Mouse (Mus musculus) c-Kit-negative CD71-positive TER-119-positive erythroid progenitor cells, embryonic 14.5 days (primary cell): ENCODE data around the gene Zfp784.
"Not testable (repeated sequence)": the region's sequence is repeated elsewhere in the genome, so short reads cannot be mapped to it uniquely, and the experiment has no call there.

Source experiments
- DNase-seq: peaks from one replicate; pipeline ENCODE4 v3.0.0-alpha.2; 2013; ENCODE audit warnings: low read depth, low spot score

Gene Zfp784

DNA sequence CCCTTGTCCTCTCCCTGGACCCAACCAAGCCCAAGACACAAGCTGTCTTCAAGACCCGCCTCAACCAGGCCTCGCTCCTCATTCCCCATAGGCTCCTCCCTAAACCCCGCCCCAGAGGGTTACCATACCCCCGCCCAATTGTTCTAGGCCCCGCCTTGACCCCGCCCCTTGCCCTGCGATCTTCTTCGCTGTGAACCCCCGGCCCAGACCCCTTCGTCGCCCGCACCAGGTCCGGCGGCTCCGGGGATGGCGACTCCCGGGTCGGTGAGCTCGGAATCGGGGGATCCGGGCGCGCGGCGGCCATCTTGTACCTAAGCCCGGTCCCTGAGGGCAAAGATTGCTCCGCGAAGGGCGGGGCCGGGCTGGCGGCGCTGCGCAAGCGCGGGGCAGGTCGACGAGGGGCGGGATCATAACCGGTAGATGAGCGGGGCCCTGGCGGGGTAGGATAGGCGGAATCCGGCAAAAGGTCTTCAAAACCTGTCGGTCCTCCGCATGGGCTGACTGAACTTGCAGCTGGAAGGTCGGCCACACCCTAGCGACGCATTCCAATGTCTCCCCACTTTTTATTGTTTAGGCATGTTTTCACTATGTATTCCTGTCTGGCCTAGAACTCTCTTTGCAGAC is at the start of gene Zfp784:
Zfp784 (minus strand) TSS at position 338 of the 624 bp plus-strand sequence.
- peak; percentile 87 for DNase-seq

DNA sequence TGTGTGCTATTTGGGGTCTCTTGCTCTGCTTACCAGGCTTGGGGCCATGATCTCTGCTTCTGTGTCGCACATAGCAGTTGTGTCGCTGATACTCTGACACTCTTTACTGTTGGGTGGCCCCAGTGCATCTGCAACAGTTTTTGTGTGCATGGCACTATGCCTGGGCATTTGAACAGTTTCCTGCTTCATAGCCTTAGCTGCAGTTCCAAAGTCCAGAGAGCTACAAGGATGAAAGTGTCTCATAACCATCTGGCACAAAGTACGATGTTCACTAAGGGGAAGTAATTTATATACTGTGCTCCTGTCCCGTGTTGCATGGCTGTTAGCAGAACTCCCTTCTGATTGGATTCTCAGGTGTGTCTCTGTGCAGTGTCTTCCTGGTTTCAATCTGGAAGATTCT is 49.6 kb upstream of the Zfp784 start:
- no peak for DNase-seq

GRCm38 (mm10) chr7:5086921-5087440 is 48.7 kb upstream of the Zfp784 start:
- DNase-seq: no peak

GRCm38 (mm10) chr7:5085512-5085911 is 47.3 kb upstream of the Zfp784 start:
- DNase-seq: no peak

DNA sequence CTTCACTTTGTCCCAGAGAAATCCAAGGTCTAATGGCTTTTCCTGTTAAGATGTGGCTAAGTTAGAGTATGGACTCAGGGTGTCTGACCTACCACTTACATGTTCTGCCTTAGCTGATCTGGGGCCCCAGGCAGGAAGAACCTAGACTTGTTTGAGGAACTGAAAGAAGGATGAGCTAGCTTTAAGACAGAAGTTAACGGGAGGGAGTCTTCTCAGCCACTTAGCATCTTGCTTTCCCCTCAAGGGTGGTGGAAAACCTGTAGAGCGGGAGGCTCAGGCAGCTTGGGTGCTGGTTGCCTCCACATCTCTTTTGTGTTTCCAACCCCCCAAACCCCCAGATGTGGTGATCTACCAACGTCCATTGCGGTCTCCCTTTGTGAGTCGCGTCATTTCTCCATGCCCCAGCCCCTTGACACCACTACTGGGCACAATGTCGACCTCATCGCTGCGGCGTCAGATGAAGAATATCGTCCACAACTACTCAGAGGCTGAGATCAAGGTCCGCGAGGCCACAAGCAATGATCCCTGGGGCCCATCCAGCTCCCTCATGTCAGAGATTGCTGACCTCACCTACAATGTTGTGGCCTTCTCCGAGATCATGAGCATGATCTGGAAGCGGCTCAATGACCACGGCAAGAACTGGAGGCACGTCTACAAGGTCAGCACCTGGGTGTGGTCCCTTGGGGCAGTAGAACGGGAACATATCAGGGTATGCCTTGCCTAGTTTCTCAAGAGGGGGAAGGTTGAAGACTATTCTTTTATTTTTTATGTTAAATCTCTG is 45.3 kb upstream of the Zfp784 start:
- DNase-seq: no peak

GRCm38 (mm10) chr7:5081939-5082338 is 43.7 kb upstream of the Zfp784 start:
- DNase-seq: no peak

GRCm38 (mm10) chr7:5081241-5081640 is 43.0 kb upstream of the Zfp784 start:
- no peak for DNase-seq

GRCm38 (mm10) chr7:5080815-5081214 is 42.6 kb upstream of the Zfp784 start:
- no peak for DNase-seq

DNA sequence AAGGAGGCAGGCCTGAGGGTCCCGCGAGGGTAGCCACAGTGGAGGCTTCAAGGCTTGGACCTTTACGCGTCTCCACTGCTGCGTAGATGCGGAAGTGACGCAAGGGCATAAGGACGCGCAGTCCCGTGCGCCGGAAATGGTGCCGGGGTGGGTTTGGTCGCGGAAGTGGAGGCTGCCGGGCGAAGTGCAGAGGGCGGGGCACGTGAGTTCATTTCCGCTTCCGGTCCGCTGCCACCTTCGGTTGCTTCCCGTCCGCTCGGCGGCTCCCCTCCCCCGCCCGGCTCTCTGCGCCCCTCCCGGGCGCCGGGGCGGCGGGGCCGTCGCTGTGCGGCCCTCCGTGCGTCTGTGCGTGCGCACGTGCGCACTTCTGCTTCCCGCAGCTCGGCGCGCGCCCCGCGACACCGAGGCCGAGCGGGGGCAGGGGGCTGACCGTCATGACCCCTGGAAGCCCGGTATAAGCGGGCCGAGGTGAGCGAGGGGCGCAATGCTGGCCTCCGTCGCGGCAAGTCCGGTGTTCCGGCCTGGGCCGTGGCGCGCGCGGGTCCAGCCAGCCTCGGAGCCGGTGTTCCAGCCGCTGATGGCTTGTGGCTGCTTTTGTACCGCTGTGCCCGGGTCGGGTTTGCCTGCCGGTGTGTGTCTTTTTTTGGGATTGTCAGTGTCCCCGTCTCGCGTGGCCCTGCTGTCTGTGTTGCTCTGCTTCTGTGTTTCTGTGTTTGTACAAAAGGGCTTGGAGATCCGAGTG is 41.9 kb upstream of the Zfp784 start, which contains the start of gene Epn1:
Epn1 (plus strand) TSS at position 226 of the 742 bp plus-strand sequence.
- peak; percentile 84 for DNase-seq

- not testable (repeated sequence) for DNase-seq
These were observed 41.2 kb upstream of the Zfp784 start for GRCm38 (mm10) chr7:5079365-5080009.

DNA sequence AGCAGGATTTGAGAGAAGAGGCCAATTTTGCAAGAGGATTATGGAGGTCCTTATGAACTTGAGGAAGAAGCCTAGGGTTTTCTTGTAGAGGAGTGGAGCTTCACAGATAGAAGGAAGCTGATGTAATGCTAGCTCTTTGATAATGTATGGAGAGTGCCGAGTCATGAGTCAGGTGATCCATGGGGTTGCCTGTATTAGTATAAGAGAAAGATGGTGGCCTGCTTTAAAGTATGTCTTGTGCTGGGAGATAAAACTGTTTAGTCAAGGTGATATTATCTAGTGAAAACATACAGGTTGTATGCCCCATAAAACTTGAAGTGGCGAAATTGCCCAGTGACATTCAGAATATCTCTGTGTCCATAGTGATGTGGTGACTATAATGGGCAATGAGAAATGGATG is 38.7 kb upstream of the Zfp784 start:
- DNase-seq: no peak

DNA sequence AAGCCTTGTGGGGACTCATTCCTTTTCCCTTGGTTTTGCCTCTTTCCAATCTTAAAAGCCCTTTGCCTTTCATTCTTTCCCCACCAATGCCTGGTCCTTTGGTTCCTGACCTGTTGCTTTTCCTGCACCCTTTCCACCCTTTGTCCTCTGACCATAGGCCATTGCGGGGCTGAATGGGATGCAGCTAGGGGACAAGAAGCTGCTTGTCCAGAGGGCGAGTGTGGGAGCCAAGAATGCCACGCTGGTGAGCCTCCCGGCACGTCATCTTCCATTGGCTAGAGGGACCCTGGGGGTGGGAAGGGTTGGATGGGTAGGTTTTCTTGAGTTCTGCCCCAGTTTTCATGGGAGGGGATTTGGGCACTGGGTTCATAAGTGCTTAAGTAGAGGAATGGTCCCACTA is 36.7 kb upstream of the Zfp784 start:
- DNase-seq: no peak

DNA sequence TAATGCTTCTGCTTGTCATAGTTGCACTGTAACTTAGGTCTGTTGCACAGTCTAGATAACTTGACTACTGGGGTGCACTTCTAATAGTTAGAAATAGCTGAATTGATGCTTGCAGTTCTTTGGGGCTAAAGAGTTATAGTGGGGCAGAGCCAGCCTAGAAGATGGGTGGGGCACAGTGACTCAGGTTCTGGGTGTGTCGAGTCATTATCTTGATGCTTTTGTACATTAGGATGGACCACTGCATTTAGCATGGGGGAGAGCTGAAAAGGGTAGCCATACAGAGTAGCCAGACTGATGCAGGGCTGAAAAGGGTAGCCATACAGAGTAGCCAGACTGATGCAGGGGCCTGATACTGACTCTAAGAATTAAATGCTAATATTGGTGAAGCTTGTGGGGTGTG is 35.3 kb upstream of the Zfp784 start:
- DNase-seq: no peak

DNA sequence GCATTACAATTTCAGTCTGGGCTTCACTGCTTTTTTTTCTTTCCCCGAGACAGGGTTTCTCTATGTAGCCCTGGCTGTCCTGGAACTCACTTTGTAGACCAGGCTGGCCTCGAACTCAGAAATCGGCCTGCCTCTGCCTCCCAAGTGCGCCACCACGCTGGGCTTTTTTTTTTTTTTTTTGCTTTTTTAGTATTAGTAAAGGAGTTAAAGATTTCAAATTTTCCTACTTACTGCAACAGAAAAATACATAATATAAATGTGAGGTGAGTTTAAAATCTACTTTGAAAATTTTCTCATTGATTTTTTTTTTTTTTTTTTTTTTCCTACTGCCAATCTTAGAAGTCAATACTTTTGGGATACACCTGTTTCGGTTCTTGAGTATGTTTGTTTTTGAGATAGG is 26.6 kb upstream of the Zfp784 start:
- DNase-seq: no peak

- DNase-seq: no peak
These were observed 24.2 kb upstream of the Zfp784 start for GRCm38 (mm10) chr7:5062360-5063001.

GRCm38 (mm10) chr7:5061774-5062359 is 23.6 kb upstream of the Zfp784 start, which contains the start of gene U2af2:
Gene U2af2, plus strand, starts transcription at chr7:5062143.
- DNase-seq: peak; percentile 76

DNA sequence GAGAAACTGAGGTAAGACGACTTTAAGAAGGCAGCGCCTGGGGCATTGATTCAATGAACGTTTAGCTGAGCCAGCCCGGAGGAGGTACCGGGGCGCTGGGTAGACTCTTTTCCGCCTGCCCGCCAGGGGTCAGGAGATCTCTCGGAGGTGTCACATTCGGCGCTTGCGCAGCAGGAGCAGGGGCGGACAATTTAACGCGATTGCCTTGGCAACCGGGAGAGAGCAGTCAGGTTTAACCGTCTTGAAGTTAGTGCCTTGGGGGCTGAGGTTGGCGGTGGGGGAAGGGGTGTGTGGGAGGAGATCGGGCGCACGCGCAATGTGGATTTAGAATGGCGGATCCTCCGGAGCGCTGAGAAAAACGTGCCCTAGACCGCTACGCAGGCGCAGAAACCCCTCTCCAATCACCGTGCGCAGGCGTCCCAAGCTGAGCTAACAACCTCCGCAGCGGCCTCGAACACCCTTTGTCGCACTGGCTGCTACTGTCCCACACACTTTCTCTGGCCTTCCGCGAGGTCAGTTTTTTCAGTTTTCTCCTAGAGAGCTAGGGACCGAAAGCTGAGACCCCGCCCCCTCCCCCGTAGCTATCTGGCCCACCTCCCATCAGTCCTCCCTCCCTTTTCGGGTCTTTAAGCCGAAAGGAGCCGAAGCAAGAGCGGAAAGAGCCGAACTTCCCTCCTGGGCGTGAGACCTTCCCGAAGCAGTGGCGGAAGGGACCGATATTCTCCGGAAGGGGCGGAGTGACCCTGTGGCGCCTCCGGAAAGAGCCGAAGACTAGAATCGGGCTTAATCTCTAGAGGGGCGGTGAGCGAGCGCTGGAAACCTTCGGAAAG is 22.9 kb upstream of the Zfp784 start:
- DNase-seq: peak; percentile 92

- DNase-seq: no peak
These were observed 22.0 kb upstream of the Zfp784 start for GRCm38 (mm10) chr7:5060239-5060731.

- no peak for DNase-seq
These were observed 21.2 kb upstream of the Zfp784 start for GRCm38 (mm10) chr7:5059421-5059820.

DNA sequence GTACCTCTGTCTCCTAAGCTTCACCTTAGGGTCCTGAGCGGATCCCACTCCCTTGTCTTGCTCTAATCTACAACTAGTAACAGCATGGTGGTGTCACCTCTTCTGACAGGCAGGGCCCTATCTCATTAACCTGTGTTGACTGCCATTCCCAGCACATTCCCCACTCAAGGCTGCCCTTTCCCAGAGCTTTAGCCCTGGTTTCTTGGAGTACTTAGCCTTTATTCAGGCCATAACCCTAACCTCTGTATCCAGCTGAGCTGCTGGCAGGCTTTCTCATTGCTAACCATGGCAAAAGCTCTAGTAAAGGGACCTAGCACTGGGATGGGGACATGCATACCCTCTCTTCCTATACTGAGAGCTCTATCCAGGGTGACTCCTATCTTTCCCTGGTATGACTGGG is 20.4 kb upstream of the Zfp784 start:
- DNase-seq: no peak
